Mouse (Mus musculus): Measurements from ENCODE around the gene Yipf1.

The Yipf1 gene

DNA sequence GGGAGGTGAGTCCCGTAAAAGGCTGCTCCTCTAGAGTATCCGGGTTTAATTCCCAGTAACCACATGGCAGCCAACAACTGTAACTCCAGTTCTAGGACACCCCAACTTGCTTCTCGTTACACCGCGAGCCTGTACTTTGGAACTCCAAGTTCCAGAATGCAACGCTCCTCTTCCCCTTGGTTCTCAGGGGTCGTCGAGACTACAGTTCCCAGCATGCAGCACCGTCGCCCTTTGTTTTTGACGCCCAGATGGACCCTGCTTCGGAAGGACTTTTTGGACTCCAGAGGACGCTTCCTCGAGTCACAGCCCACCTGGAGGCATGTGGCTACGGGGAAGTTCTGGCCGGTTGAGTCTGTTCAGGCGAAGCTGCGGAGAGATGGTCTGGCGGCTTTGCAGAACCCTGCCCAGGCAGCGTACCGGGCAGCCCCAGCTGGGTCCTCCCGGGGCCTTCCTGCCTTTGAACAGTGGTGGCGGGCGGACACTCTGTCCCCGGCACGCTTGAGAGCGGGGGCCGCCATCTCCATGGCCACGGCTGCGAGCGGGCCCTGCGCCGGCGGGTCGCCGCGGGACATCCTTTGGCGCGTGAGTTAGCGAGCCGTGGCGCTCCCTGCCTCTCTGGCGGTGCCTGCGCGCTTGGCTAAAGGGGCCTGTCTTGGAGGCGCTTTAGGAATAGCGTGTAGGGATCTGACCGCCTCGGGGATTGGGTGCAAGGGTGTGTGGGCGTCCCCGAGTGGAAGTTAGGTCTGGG lies 53.6 kb downstream of the Yipf1 start, which contains the start of gene Ndc1:
Ndc1 (plus strand) TSS at position 218 of the 748 bp plus-strand sequence.
- DNase-seq (ENCODE audit: extremely low spot score, low read depth, low spot score): peak; percentile 88

DNA sequence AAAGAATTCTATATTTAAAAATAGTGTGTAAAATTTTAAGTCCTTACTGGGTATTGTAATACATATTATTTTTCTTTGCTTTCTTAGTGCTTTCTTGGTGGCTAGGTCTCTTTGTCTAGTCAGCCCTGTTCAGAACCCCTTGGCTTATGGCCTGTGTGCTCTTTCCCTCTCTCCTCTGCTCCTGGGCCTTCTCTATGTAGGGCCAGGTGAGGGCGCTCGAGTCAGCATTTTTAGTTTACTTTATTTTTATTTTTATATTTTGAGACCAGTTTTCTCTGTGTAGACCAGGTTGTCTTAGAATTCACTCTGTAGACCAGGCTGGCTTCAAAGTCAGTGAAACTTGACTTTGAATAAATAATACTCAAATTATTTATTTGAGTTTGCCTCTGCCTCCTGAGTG lies 58.1 kb downstream of the Yipf1 start:
- DNase-seq (ENCODE audit: extremely low spot score, low read depth, low spot score): no peak

DNA sequence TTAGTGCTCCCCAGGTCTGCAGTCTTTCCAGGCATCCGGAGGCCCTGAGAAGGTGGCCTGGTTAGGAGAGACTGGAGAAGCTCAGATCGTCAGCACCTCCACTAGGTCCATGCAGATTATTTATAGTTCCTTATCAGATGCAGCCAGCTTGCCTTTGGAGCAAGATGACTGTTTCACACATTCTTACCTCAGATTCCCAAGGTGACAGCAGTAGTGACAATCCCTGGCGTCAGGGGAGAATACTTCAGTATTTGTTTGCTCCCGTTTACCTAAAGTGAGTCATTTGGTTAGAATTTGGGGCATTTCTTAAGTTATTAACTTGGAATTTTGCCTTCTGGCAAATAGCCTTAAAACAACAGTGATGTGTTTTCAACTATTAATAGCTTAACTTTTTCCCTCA lies 60.5 kb downstream of the Yipf1 start:
- no peak for DNase-seq (ENCODE audit: extremely low spot score, low read depth, low spot score)

DNA sequence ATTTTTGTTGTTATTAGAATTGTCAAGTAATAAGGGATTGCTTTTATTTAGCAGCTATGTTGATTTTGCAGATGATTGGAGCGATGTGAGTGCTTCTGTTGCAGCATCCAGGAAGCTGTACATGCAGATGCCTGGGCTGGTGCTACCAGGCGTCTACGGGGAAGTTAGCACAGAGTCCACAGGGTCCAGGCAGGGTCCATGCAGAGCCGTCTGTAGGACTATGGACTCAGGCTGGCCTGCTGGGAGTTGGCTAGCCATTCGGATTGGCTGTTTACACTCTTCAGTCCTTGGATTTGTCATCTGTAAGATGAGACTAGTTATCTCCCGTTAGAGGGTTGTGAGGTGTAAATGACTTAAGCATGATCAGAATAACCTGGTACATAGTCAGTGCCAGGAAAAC lies 64.8 kb downstream of the Yipf1 start:
- DNase-seq (ENCODE audit: extremely low spot score, low read depth, low spot score): no peak

DNA sequence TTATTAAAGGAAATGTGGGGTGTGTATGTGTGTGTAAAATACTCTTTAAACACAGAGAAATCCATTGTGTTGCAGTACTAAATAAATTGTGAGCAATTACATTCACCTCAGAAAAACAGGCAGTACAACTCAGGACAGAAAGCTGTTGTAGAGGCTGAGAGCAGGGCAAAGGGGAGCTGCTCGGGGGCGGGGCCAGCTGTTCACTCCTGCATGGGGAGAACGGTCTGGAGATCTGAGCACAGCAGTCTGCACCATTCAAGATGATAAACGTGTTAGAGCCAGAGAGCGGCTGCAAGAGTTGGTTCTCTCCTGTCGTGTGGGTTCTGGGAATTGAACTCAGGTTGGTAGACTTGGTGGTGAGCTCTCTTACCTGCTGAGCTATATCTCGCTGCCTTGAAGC lies 66.7 kb downstream of the Yipf1 start:
- no peak for DNase-seq (ENCODE audit: extremely low spot score, low read depth, low spot score)

DNA sequence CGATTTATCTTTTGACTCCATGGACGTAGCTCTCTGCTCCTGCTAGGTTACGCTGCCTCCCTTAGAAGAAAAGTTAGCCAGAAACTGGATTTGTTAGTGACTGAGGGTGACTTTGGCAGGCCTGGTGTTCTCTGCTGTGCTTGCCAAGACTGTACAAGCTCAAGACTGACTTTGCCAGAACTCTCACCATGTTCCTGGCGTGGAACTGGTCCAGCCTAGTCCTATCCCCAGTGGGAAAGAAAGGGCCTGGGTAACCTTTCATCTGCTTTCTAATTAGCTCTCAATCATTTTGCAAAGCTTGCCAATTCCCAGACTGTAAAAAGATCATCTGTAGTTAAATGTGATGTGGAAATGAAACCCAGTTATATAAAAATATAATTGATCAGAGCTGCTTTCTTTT lies 72.9 kb downstream of the Yipf1 start:
- no peak for DNase-seq (ENCODE audit: extremely low spot score, low read depth, low spot score)

DNA sequence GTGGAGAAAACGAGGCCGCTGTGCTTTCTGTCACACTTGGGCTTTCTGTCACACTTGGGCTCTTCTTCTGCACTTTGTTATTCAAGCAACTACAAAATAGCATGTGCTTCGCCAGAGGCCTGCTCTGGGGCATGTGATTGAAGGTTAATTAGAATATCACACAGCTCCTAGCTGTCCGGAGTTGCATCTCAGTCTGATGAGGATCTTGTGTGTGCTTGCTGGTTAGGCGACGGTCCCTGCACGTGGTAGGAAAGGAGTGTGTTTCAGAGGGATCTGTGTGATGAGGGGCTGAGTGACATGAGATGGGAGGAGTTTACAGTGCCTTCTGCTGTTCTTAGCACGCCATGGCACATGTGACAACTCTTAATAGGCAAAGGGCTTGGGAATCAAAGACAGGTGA lies 73.3 kb downstream of the Yipf1 start:
- no peak for DNase-seq (ENCODE audit: extremely low spot score, low read depth, low spot score)

DNA sequence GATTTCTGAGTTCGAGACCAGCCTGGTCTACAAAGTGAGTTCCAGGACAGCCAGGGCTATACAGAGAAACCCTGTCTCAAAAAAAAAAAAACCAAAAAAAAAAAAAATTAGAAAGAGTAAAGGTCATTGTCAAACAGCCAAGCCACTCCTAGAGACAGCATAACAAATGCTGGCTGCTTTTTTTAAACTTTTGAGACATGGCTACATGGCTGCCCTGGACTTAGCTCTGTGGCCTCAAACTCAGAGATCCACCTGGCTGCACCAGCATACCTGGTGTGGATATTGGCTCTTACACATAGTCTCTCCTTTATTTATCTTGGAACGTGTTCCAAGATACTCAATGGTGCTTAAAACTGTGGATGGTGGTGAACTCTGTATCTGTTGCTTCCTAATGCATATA lies 74.1 kb downstream of the Yipf1 start:
- DNase-seq (ENCODE audit: extremely low spot score, low read depth, low spot score): no peak

DNA sequence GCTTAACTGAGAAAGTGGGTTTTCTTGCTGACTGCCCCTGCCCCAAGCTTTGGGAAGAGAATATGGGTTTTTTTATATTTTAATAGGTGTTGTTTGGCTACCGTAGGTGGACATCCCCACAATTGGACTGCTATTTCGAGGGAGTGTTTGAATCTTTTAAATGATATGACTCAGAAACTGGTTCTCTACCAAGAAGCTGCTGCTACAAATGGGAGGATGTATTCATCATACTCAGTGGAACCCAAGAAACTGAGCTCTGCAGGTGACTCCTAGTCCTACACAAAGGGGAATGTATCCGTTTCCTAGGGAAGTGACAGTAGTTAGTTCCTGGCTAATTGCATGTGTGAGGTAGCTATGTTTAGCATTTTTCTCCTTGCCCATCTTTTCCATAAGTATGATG lies 75.2 kb downstream of the Yipf1 start:
- DNase-seq (ENCODE audit: extremely low spot score, low read depth, low spot score): no peak

DNA sequence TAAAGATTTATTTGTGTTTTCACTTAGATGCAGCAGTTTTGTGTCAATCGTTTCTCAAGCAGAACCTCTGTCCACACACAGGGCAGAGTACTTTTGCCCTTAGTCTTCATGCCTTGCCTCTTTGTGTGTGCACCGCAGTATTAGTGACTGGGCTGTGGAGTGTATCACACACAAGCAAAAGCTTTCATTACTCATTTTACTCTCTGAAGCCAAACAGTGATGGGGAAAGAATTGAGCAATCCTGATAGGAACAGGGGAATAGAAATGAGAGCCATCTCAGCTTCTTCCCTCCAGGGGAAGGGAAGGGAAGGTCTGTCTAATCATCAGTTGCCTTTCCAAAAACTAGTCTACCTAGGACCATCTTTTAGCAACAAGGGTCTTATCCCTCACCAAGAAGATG lies 79.6 kb downstream of the Yipf1 start:
- DNase-seq (ENCODE audit: extremely low spot score, low read depth, low spot score): no peak
